21 mouse cellular contexts compared by ENCODE assay signal in genomic region chrX:93825787-93826186, GRCm38 (mm10). TPM values are rescaled to one million over a fixed set of nuclear protein-coding genes. Genes with fewer than 3 reads are reported as not detected.
DNase-seq lines count a peak whose midpoint lies in the region; ATAC-seq and TF ChIP-seq lines count a peak whose summit lies in the region.
"Had no signal": no experiment of that assay in that cellular context is flagged by ENCODE, and none has a peak within 500 bp of the region (broad histone marks: within the 10 kb centered on the region; RNA-seq: fewer than 3 reads in every experiment).

No protein-coding gene starts in this region.

- ATAC-seq in heart, embryonic 16.5 days (replicated peaks; ENCODE audit: extremely low read depth, insufficient read depth, low FRiP score): no peak
- ATAC-seq: inflammation-experienced regulatory T-cells, adult 6 months; liver, embryonic 12.5 days; midbrain, embryonic 15.5 days had no signal

- peak; percentile 2 for DNase-seq in adrenal gland, postnatal 25 days
- DNase-seq in adrenal gland, postnatal 4 days (ENCODE audit: low spot score in 2 of 2): no peak
- DNase-seq in heart, postnatal 25 days (ENCODE audit: low spot score): no peak
- no peak for DNase-seq in CH12.LX (ENCODE audit: extremely low read depth)
- no peak for DNase-seq in left cerebral cortex, adult 9 months (ENCODE audit: low spot score in 2 of 2)
- no peak for DNase-seq in kidney, adult 18-20 months
- DNase-seq: cerebellum, adult 8-10 months; gastrocnemius, adult 2 months; thymus, postnatal 25 days had no signal

- H3K4me2 ChIP-seq in heart, embryonic 16.5 days (ENCODE audit: low read depth, low read length): no peak overlapping the region
- H3K4me2 ChIP-seq in CH12.LX (ENCODE audit: insufficient read depth, low read depth, poor library complexity, severe bottlenecking): no peak overlapping the region
- H3K4me2 ChIP-seq: forebrain, embryonic 12.5 days; hindbrain, embryonic 12.5 days; limb, embryonic 12.5 days; liver, embryonic 12.5 days; lung, embryonic 15.5 days; midbrain, embryonic 15.5 days had no signal

- in situ Hi-C loops in CH12.LX (cut with MboI; ENCODE audit: low pct_ligation_motif_present, low pct_unique_long_range_greater_than_20kb, low sequenced_read_pairs): no loop called here

- no peak for TF ChIP-seq POLR2A in CH12.LX (IDR thresholded peaks at IDR 0.05; ENCODE audit: low read depth, low read length)
- no peak for TF ChIP-seq POLR2A in embryonic fibroblast, embryonic 13.5 days (IDR thresholded peaks at IDR 0.05; ENCODE audit: low read depth, low read length)

- peaks cover 4% of the 10 kb centered on the region; the same call in 1 of the 2 replicates for H3K4me1 ChIP-seq in heart, embryonic 16.5 days (ENCODE audit: control insufficient read depth, insufficient read depth, low read length)
- H3K4me1 ChIP-seq in CH12.LX (ENCODE audit: control insufficient read depth in 1 of 2, insufficient read depth in 2 of 2): peaks cover 0 to 7% of the 10 kb centered on the region in 2 experiments; a peak in 1 of 4 replicates
- 0 out of 2 replicates have a peak, but pooled peaks cover 2% of the 10 kb centered on the region for H3K4me1 ChIP-seq in embryonic fibroblast, embryonic 13.5 days (ENCODE audit: control insufficient read depth, insufficient read depth, low read length)
- H3K4me1 ChIP-seq: forebrain, embryonic 12.5 days; limb, embryonic 12.5 days; lung, embryonic 15.5 days; midbrain, embryonic 15.5 days had no signal

- H3K27me3 ChIP-seq in heart, embryonic 16.5 days (ENCODE audit: control insufficient read depth, insufficient read depth, low read length): no peaks in the 10 kb centered on the region
- no peaks in the 10 kb centered on the region for H3K27me3 ChIP-seq in CH12.LX (replicated peaks)
- H3K27me3 ChIP-seq: forebrain, embryonic 12.5 days; hindbrain, embryonic 12.5 days; liver, embryonic 12.5 days; lung, embryonic 15.5 days had no signal

- no peak overlapping the region for H3K4me3 ChIP-seq in heart, embryonic 16.5 days (ENCODE audit: low read length)
- no peak overlapping the region for H3K4me3 ChIP-seq in CH12.LX (replicated peaks in 1 of 3; ENCODE audit: low read depth in 2 of 3, low read length in 2 of 3, poor library complexity in 1 of 3)
- no peak overlapping the region for H3K4me3 ChIP-seq in embryonic fibroblast, embryonic 13.5 days (ENCODE audit: insufficient read depth, low read length)
- H3K4me3 ChIP-seq: embryonic facial prominence, embryonic 10.5 days; forebrain, embryonic 12.5 days; gastrocnemius, adult 2 months; hindbrain, embryonic 12.5 days; limb, embryonic 12.5 days; liver, embryonic 12.5 days; lung, embryonic 15.5 days; megakaryocyte, embryonic 14.5 days; midbrain, embryonic 15.5 days; myocyte had no signal

- WGBS in heart, embryonic 16.5 days: 37% methylated on average over 2 of the region's 2 CpGs

- TF ChIP-seq RAD21 in CH12.LX (IDR thresholded peaks at IDR 0.05; ENCODE audit: low read depth, low read length): no peak

- intact Hi-C loops in heart, postnatal 25 days (cut with DNase I): no loop called here

- H3K9me3 ChIP-seq in heart, embryonic 16.5 days (replicated peaks; ENCODE audit: control insufficient read depth, low read length): no peaks in the 10 kb centered on the region
- H3K9me3 ChIP-seq in CH12.LX (replicated peaks; ENCODE audit: low read length): no peaks in the 10 kb centered on the region
- H3K9me3 ChIP-seq: embryonic facial prominence, embryonic 10.5 days; forebrain, embryonic 12.5 days; hindbrain, embryonic 12.5 days; limb, embryonic 12.5 days; liver, embryonic 12.5 days; lung, embryonic 15.5 days; megakaryocyte, embryonic 14.5 days; midbrain, embryonic 15.5 days had no signal

- no peaks in the 10 kb centered on the region for H3K79me2 ChIP-seq in CH12.LX (replicated peaks; ENCODE audit: control insufficient read depth, extremely low read depth, insufficient read depth, poor library complexity, severe bottlenecking)

- TF ChIP-seq CTCF in CH12.LX (conservative IDR thresholded peaks at IDR 0.05 in 1 of 2, IDR thresholded peaks at IDR 0.05 in 1 of 2; ENCODE audit: low read depth in 2 of 2, low read length in 2 of 2): no peak
- no peak for TF ChIP-seq CTCF in embryonic fibroblast, embryonic 13.5 days (IDR thresholded peaks at IDR 0.05; ENCODE audit: borderline replicate concordance, insufficient read depth, low read length)

- H3K27ac ChIP-seq in heart, embryonic 16.5 days (ENCODE audit: low read length): peak overlapping the region; percentile 39; the same call in 1 of the 2 replicates
- no peak overlapping the region for H3K27ac ChIP-seq in CH12.LX (ENCODE audit: insufficient read depth, low read depth)
- 0 out of 2 replicates have a peak overlapping the region, but pooled peaks have one; percentile 18 for H3K27ac ChIP-seq in embryonic fibroblast, embryonic 13.5 days (ENCODE audit: insufficient read depth, low read length)
- H3K27ac ChIP-seq: embryonic facial prominence, embryonic 10.5 days; forebrain, embryonic 12.5 days; gastrocnemius, adult 2 months; hindbrain, embryonic 12.5 days; limb, embryonic 12.5 days; liver, embryonic 12.5 days; lung, embryonic 15.5 days; midbrain, embryonic 15.5 days had no signal

- dilution Hi-C loops in CH12.LX (cut with MboI; ENCODE audit: extremely low pct_ligation_motif_present, extremely low pct_unique_long_range_greater_than_20kb, low sequenced_read_pairs): no loop called here

- no peaks in the 10 kb centered on the region for H3K36me3 ChIP-seq in heart, embryonic 16.5 days (ENCODE audit: control insufficient read depth, insufficient read depth)
- peaks cover 0 to 4% of the 10 kb centered on the region in 2 experiments for H3K36me3 ChIP-seq in CH12.LX (replicated peaks in 1 of 2; ENCODE audit: control insufficient read depth in 1 of 2, insufficient read depth in 1 of 2, low read length in 1 of 2)
- H3K36me3 ChIP-seq: embryonic facial prominence, embryonic 10.5 days; forebrain, embryonic 12.5 days; hindbrain, embryonic 12.5 days; limb, embryonic 12.5 days; liver, embryonic 12.5 days; lung, embryonic 15.5 days; midbrain, embryonic 15.5 days had no signal

- TF ChIP-seq EP300 in CH12.LX (IDR thresholded peaks at IDR 0.05; ENCODE audit: low read length): no peak

- H3K9ac ChIP-seq in heart, embryonic 16.5 days (ENCODE audit: low read length): no peak overlapping the region
- H3K9ac ChIP-seq in CH12.LX (ENCODE audit: insufficient read depth, low read depth): no peak overlapping the region
- H3K9ac ChIP-seq: forebrain, embryonic 12.5 days; hindbrain, embryonic 12.5 days; limb, embryonic 12.5 days; liver, embryonic 12.5 days; lung, embryonic 15.5 days; midbrain, embryonic 15.5 days had no signal

TF ChIP-seq in CH12.LX, 34 proteins besides CTCF, POLR2A, EP300 and RAD21:
- TF ChIP-seq RCOR1 (conservative IDR thresholded peaks at IDR 0.05; ENCODE audit: low read depth, low read length): no peak
- 0 out of 2 replicates have a peak, but pooled peaks have one; percentile 17 for TF ChIP-seq ETS1 (conservative IDR thresholded peaks at IDR 0.05; ENCODE audit: low read depth, low read length)
- TF ChIP-seq JUN (IDR thresholded peaks at IDR 0.05; ENCODE audit: insufficient read depth, low read depth, low read length): no peak

RNA-seq across cellular contexts. Expression of gene Pdk3, which starts 6.2 kb away (rescaled TPM):
- 13.6 and 14.6 TPM in 2 replicates for total RNA-seq in adrenal gland, postnatal 25 days (2021)
- total RNA-seq in adrenal gland, postnatal 4 days (2021): 10 to 100 TPM; 24.4 to 26.2 TPM
- polyA plus RNA-seq in heart, embryonic 16.5 days (2015; fragmentation: Nextera tagmentation; extraction: Ambion mirVana): 101 TPM in 2 replicates
- 1 to 10 TPM; 3.0 to 3.8 TPM for total RNA-seq in heart, postnatal 25 days (2021)
- total RNA-seq in CH12.LX (2012; rRNA removed) (25.5 and 27.0 TPM in 2 replicates), CH12.LX (2014; rRNA removed) (84.0 and 84.4 TPM in 2 replicates)
- polyA plus RNA-seq in CH12.LX (2012; ENCODE audit: insufficient read length, low read depth): 47.7 and 49.3 TPM in 2 replicates
- polyA plus RNA-seq in embryonic fibroblast, embryonic 13.5 days (2011; ENCODE audit: insufficient read length, low read depth, missing spikeins): 75.4 and 82.6 TPM in 2 replicates
